Comparison of ENCODE assay signal across 8 mouse cellular contexts in the genomic region with DNA sequence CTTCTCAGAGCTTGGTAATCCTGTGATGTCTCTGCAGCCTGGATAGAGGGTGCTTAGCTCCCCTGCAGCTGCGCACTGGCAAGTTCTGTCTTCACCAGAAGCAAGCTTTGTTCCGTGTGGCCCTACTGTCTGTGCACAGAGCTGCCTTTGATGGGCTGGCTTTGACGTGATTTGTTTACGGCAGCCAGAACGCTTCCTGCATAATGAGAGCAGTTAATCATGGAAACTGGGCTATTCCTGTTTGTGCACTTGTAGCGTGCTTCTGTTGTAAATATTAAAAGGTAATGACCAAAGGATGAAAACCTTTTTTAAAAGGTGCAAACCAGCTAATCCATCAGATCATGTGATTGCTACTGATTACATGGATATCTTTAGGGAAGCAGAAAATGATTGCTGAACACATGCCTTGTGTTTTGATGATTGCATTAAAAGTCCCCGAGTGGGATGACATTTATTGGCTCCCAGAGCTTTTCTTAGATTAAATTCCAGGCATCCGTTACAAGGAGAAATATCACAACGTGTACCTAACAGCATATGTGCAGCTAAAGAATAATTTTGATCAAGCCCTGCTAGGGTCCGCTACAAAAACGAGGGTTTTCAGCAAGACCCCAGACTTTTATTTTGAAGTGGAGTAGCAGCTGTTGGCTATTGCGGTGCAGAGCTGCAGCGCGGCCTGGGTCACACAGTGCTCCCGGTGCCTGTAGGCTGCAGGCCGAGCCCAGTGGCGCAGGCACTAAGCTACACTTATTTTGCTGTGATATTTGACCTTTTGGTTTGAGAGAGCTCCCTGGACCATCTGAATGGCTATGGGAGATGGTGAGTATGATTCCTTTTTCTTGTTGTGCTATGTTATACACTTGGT. TPM values are rescaled to one million over a fixed set of nuclear protein-coding genes. Genes with fewer than 3 reads are reported as not detected.
DNase-seq lines count a peak whose midpoint lies in the region; ATAC-seq and TF ChIP-seq lines count a peak whose summit lies in the region.

No protein-coding gene starts in this region.

- peak; percentile 74 for TF ChIP-seq POLR2A in olfactory bulb, adult 2 months (IDR thresholded peaks at IDR 0.05; ENCODE audit: insufficient read depth, low read depth, low read length)

- peak; percentile 96 for ATAC-seq in hindbrain, embryonic 13.5 days (ENCODE audit: low FRiP score)
- peak; percentile 96 for ATAC-seq in lung, embryonic 16.5 days (ENCODE audit: low read depth)

- WGBS in hindbrain, embryonic 13.5 days, result 2% methylated on average over 17 of the region's 17 CpGs
- 7% methylated on average over 17 of the region's 17 CpGs for WGBS in lung, embryonic 16.5 days
- WGBS in olfactory bulb, adult 2 months, result under 1% methylated on average over 17 of the region's 17 CpGs

- H3K9ac ChIP-seq in hindbrain, embryonic 13.5 days, result peak overlapping the region; percentile 83
- H3K9ac ChIP-seq in lung, embryonic 16.5 days (ENCODE audit: low read length), result peak overlapping the region; percentile 54

- peak overlapping the region; percentile 78 for H3K4me2 ChIP-seq in hindbrain, embryonic 13.5 days
- H3K4me2 ChIP-seq in lung, embryonic 16.5 days (ENCODE audit: low read depth, low read length), result peak overlapping the region; percentile 46

- peak overlapping the region; percentile 91 for H3K27ac ChIP-seq in hindbrain, embryonic 13.5 days
- H3K27ac ChIP-seq in lung, embryonic 16.5 days (ENCODE audit: low read length), result peak overlapping the region; percentile 87
- peak overlapping the region; percentile 96 for H3K27ac ChIP-seq in olfactory bulb, adult 2 months (ENCODE audit: insufficient read depth, low read depth, low read length)

- peaks cover 25% of the 10 kb centered on the region for H3K4me1 ChIP-seq in hindbrain, embryonic 13.5 days (replicated peaks)
- H3K4me1 ChIP-seq in lung, embryonic 16.5 days (replicated peaks; ENCODE audit: control insufficient read depth, insufficient read depth, low read length), result peaks cover 15% of the 10 kb centered on the region
- H3K4me1 ChIP-seq in olfactory bulb, adult 2 months (ENCODE audit: control insufficient read depth, insufficient read depth, low read length), result peaks cover 5% of the 10 kb centered on the region; the same call in 1 of the 2 replicates

- no peaks in the 10 kb centered on the region for H3K36me3 ChIP-seq in hindbrain, embryonic 13.5 days
- H3K36me3 ChIP-seq in lung, embryonic 16.5 days (ENCODE audit: control insufficient read depth, insufficient read depth, low read length), result no peaks in the 10 kb centered on the region

- no peaks in the 10 kb centered on the region for H3K27me3 ChIP-seq in hindbrain, embryonic 13.5 days
- no peaks in the 10 kb centered on the region for H3K27me3 ChIP-seq in lung, embryonic 16.5 days (ENCODE audit: control insufficient read depth, insufficient read depth, low read depth, low read length)

- peak; percentile 75 for DNase-seq in T-cell, adult 2 months (ENCODE audit: low spot score)
- DNase-seq in cerebellum, postnatal 25 days, result peak; percentile 83 to 85
- peak; percentile 81 to 82 for DNase-seq in frontal cortex, postnatal 36 days (ENCODE audit: low spot score in 2 of 2)
- DNase-seq in layer of hippocampus, postnatal 14 days (ENCODE audit: low spot score in 2 of 2), result peak; percentile 81 to 90
- DNase-seq in thymus, postnatal 10 days (ENCODE audit: low spot score in 2 of 2), result peak; percentile 27 to 41

- H3K9me3 ChIP-seq in hindbrain, embryonic 13.5 days, result no peaks in the 10 kb centered on the region
- no peaks in the 10 kb centered on the region for H3K9me3 ChIP-seq in lung, embryonic 16.5 days (ENCODE audit: control insufficient read depth, low read length)

- TF ChIP-seq CTCF in olfactory bulb, adult 2 months (IDR thresholded peaks at IDR 0.05; ENCODE audit: insufficient read depth, low read depth, low read length), result no peak

- peak overlapping the region; percentile 50 for H3K4me3 ChIP-seq in hindbrain, embryonic 13.5 days
- H3K4me3 ChIP-seq in lung, embryonic 16.5 days (ENCODE audit: low read length), result peak overlapping the region; percentile 49
- H3K4me3 ChIP-seq in olfactory bulb, adult 2 months (ENCODE audit: insufficient read depth, low read depth, low read length), result peak overlapping the region; percentile 63

RNA-seq across cellular contexts. Expression of gene Clasp2, which starts 51.6 kb away (rescaled TPM):
- 113 and 117 TPM in 2 replicates for polyA plus RNA-seq in hindbrain, embryonic 13.5 days (2015; fragmentation: Nextera tagmentation; extraction: Ambion mirVana)
- total RNA-seq in layer of hippocampus, postnatal 14 days (2021), result 100 to 1,000 TPM; 254 to 274 TPM
- 23.0 and 24.4 TPM in 2 replicates for polyA plus RNA-seq in lung, embryonic 16.5 days (2015; fragmentation: Nextera tagmentation; extraction: Ambion mirVana)
- 163 TPM in 1 of 2 replicates, not detected in the other for polyA plus RNA-seq in olfactory bulb, adult 2 months (2012; ENCODE audit: insufficient read depth, insufficient read length, low replicate concordance, missing spikeins)

Comparison
In these comparisons a context has a peak if more than half of its experiments do, and no peak if none do; other contexts are left out.
1. Peak in every context shown above with its lines: DNase-seq, ATAC-seq, H3K4me3 ChIP-seq and H3K27ac ChIP-seq.
2. DNase-seq: peak in every context shown above with its lines; median percentile 86 in layer of hippocampus, postnatal 14 days; 84 in cerebellum, postnatal 25 days; 82 in frontal cortex, postnatal 36 days; 75 in T-cell, adult 2 months; 34 in thymus, postnatal 10 days.